21 mouse cellular contexts compared by ENCODE assay signal in the genomic region with DNA sequence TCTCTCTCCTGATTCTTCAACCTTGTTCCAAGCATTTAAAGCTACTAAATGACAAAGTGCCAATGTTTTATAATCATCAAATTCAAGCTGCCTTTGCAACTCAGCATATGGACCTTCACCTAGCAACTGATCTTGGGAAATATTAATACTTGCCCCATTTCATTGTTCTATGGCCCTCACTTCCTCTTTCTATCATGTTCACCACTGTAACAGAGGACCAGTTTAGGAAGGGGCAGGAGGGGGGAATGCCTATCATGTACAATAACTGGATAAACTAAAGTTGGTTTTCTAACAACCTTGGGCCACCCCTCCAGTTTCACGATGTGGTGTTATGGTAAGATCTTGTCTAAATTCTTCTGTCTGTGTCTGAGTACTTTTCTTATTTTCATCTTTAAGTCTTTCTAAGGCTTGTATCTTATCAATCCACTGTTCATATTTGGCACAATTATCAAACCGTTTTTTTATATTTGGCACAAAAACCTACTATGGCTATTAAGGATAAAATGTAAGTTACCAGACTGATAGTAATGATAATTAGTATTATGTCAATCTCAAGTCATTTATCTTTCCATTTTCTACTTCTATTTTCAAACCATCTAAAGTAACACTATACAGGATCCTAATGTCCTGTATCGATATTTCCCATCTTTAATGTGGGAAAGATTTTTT.
"Had no signal": no experiment of that assay in that cellular context is flagged by ENCODE, and none has a peak within 500 bp of the region (broad histone marks: within the 10 kb centered on the region; RNA-seq: fewer than 3 reads in every experiment).

No protein-coding gene starts in this region.

- H3K9ac ChIP-seq: liver, embryonic 15.5 days; liver, postnatal 0 days; lung, embryonic 15.5 days; midbrain, embryonic 12.5 days; neural tube, embryonic 13.5 days; neural tube, embryonic 15.5 days had no signal

- H3K9me3 ChIP-seq: liver, embryonic 15.5 days; lung, embryonic 15.5 days; megakaryocyte, embryonic 14.5 days; midbrain, embryonic 10.5 days; midbrain, embryonic 12.5 days; neural tube, embryonic 13.5 days; neural tube, embryonic 15.5 days had no signal

- H3K27me3 ChIP-seq: liver, embryonic 15.5 days; lung, embryonic 15.5 days; megakaryocyte, embryonic 14.5 days; midbrain, embryonic 12.5 days; neural tube, embryonic 13.5 days; neural tube, embryonic 15.5 days had no signal

- H3K4me2 ChIP-seq: liver, embryonic 15.5 days; lung, embryonic 15.5 days; midbrain, embryonic 12.5 days; neural tube, embryonic 13.5 days; neural tube, embryonic 15.5 days had no signal

- H3K4me1 ChIP-seq: liver, embryonic 15.5 days; lung, embryonic 15.5 days; midbrain, embryonic 10.5 days; midbrain, embryonic 12.5 days; neural tube, embryonic 13.5 days; neural tube, embryonic 15.5 days had no signal

- H3K4me3 ChIP-seq: liver, embryonic 15.5 days; lung, embryonic 15.5 days; megakaryocyte, embryonic 14.5 days; midbrain, embryonic 10.5 days; midbrain, embryonic 12.5 days; myocyte; neural tube, embryonic 13.5 days; neural tube, embryonic 15.5 days had no signal

- H3K27ac ChIP-seq: liver, embryonic 15.5 days; lung, embryonic 15.5 days; macrophage; midbrain, embryonic 10.5 days; midbrain, embryonic 12.5 days; neural tube, embryonic 13.5 days; neural tube, embryonic 15.5 days had no signal

- ATAC-seq: liver, postnatal 0 days; lung, postnatal 0 days; midbrain, embryonic 16.5 days had no signal

- DNase-seq: liver, postnatal 0 days; lung, adult 2 months; lung, postnatal 14 days; lung, postnatal 36 days; midbrain, embryonic 14.5 days; retina, postnatal 1 day; right cerebral cortex, adult 18-20 months; thymus, adult 18-20 months; thymus, postnatal 14 days; thymus, postnatal 36 days had no signal
